Mouse (Mus musculus): ENCODE measurements around the gene Ndufaf1. TPM values are rescaled to one million over a fixed set of nuclear protein-coding genes. Genes with fewer than 3 reads are reported as not detected.

The Ndufaf1 gene
- 43.0 and 46.3 TPM in 2 replicates for polyA plus RNA-seq (2015; fragmentation: Nextera tagmentation; extraction: Ambion mirVana)

DNA sequence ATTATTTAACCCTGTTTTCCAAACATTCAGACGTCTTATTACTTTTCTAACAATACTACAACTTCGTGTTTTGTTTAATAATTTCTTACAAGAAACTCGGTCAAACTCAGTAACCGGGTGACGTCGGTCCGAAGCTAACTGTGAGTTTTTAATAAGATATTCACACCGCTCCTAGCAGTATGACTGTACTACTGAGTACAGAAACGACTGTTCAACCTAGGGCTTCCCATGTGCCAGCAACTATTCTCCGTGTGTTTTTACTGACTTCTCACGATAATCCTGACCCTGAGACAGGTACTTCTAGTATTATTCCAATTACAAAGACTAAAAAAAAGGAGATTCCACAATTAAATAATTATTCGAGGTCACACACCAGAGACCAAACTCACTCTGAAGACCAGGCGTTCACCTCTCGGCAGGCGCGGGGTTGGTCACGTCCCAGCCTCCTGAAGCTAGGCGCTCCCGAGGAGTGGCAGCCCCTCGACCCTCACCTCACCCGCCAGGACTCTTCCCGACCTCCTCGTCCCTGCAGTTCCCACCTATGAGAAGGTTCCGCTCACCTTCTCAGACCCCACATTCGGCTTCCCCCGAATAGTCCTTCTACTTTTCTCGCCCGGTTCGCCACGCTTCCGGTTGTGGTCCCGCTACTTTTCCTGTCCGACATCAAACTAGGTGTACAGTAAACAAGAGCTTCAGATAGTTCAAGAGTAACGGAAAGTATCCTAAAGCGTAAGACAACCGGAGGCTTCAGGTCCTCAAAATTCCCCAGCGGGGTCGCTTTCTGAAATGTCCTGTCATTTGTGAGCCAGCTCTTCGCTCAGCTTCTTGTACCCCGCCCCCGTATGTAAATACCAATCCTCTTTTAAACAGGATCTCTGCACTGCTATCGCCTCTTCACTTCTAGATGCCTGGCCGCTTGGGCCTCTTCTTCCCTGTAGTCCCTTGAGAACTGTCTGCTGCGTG is at the start of gene Ndufaf1:
Gene Ndufaf1 (minus strand): TSS at position 608 of the 963 bp plus-strand sequence.
- Histone ChIP-seq H3K9ac (peak within 1 kb of the TSS; percentile 84), H3K36me3 (peaks cover 14% of the 10 kb centered on the region; the same call in 1 of the 2 replicates), H3K27me3 (replicated peaks) (no peaks in the 10 kb centered on the region), H3K9me3 (no peaks in the 10 kb centered on the region), H3K4me2 (peak within 1 kb of the TSS; percentile 67), H3K4me1 (0 out of 2 replicates have a peak, but pooled peaks cover 3% of the 10 kb centered on the region), H3K4me3 (replicated peaks) (peak within 1 kb of the TSS; percentile 95), H3K27ac (peak within 1 kb of the TSS; percentile 57; the same call in 1 of the 2 replicates)
- ATAC-seq (ENCODE audit: insufficient read depth, low FRiP score, low read depth) = peak; percentile 72
- WGBS = 1% methylated on average over 44 of the region's 44 CpGs

DNA sequence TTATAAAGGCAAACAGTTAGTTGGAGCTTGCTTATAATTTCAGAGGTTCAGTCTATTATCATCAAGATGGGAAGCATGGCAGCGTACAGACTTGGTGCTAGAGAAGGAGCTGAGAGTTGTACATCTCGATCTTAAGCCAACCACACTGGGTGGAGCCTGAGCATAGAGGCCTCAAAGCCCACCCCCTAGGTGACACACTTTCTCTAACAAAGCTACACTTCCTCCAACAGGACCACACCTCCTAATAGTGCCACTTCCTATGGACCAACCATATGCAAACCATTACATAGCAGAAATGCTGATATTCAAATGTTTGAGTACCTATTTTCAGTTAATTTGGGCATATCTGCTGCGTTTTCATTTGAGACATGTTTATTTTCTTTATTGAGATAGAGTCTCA is 47.4 kb upstream of the Ndufaf1 start:
- H3K4me2 ChIP-seq = no peak overlapping the region
- WGBS = 86% methylated on average over 3 of the region's 3 CpGs
- no peak overlapping the region for H3K4me3 ChIP-seq (replicated peaks)
- H3K9me3 ChIP-seq = no peaks in the 10 kb centered on the region
- ATAC-seq (ENCODE audit: insufficient read depth, low FRiP score, low read depth) = no peak
- no peak overlapping the region for H3K9ac ChIP-seq
- H3K27ac ChIP-seq = no peak overlapping the region
- H3K36me3 ChIP-seq = peaks cover 27% of the 10 kb centered on the region
- H3K27me3 ChIP-seq (replicated peaks) = no peaks in the 10 kb centered on the region
- no peaks in the 10 kb centered on the region for H3K4me1 ChIP-seq

DNA sequence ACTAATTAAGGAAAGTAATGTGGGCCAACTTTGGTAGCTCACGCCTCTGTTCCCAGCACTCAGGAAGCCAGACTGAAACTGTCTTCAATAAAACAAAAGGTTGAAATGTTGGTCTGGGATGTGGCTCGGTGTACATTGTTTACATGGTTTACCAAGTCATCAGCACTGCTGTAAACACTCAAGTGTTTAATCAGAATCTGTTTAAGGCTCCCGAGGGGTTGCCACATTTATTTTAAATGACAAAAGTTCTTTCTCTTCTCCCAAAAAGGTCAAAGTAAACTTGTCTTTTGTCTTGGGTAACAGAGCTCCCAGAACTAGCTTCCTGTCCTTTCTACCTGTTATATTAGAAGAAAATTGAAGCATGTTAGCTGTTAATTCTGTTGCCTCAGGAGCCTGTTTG is 45.0 kb upstream of the Ndufaf1 start:
- H3K9me3 ChIP-seq = no peaks in the 10 kb centered on the region
- no peak overlapping the region for H3K27ac ChIP-seq
- no peak overlapping the region for H3K4me3 ChIP-seq (replicated peaks)
- H3K36me3 ChIP-seq = peaks cover 20% of the 10 kb centered on the region
- WGBS = 74% methylated on average over 3 of the region's 3 CpGs
- no peak overlapping the region for H3K4me2 ChIP-seq
- no peak overlapping the region for H3K9ac ChIP-seq
- H3K27me3 ChIP-seq (replicated peaks) = no peaks in the 10 kb centered on the region
- ATAC-seq (ENCODE audit: insufficient read depth, low FRiP score, low read depth) = no peak
- H3K4me1 ChIP-seq = no peaks in the 10 kb centered on the region

DNA sequence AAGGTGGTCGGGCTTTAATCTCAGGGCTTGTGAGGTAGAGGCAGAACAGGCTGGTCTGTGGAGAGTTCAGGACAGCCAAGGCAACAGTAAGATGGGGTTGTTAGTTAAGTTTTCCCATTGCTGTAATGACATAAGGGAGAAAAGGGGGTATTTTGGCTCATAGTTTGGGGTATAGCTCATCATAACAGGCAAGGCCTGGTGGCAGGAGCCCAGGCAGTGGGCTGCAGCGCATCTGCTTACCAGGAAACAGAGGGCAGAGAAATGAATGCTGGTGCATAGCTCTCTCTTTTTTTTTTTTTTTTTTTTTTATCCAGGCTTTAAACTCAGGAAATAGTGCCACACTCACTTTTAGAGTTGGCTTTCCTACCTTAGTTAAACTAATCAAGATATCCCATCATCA is 40.5 kb upstream of the Ndufaf1 start:
- no peak overlapping the region for H3K4me3 ChIP-seq (replicated peaks)
- no peak overlapping the region for H3K4me2 ChIP-seq
- no peaks in the 10 kb centered on the region for H3K9me3 ChIP-seq
- no peaks in the 10 kb centered on the region for H3K4me1 ChIP-seq
- H3K36me3 ChIP-seq = peaks cover 15% of the 10 kb centered on the region
- ATAC-seq (ENCODE audit: insufficient read depth, low FRiP score, low read depth) = no peak
- no peaks in the 10 kb centered on the region for H3K27me3 ChIP-seq (replicated peaks)
- H3K9ac ChIP-seq = no peak overlapping the region
- 91% methylated on average over 2 of the region's 2 CpGs for WGBS
- no peak overlapping the region for H3K27ac ChIP-seq

DNA sequence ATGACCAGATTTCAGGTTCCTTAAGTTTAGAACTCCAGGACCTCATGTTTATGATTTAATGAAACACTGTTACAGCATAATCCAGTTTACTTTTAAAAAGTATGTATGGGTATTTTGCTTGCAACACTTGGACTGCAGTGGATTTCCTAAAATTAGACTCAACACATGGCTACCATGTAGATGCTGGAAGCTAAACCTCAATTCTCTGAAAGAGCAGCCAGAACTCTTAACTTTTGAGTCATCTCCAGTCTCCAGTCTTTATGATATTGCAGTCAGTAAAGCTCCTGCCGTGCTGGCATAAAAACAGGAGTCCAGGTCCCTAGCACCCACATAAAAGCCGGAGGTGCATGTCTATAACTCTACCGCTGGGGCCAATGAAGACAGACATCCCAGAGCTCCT is 37.3 kb upstream of the Ndufaf1 start:
- H3K4me2 ChIP-seq = no peak overlapping the region
- no peaks in the 10 kb centered on the region for H3K4me1 ChIP-seq
- no peak for ATAC-seq (ENCODE audit: insufficient read depth, low FRiP score, low read depth)
- no peak overlapping the region for H3K4me3 ChIP-seq (replicated peaks)
- H3K27ac ChIP-seq = no peak overlapping the region
- no peak overlapping the region for H3K9ac ChIP-seq
- no peaks in the 10 kb centered on the region for H3K36me3 ChIP-seq
- WGBS = 94% methylated on average over 3 of the region's 3 CpGs
- no peaks in the 10 kb centered on the region for H3K9me3 ChIP-seq
- no peaks in the 10 kb centered on the region for H3K27me3 ChIP-seq (replicated peaks)

DNA sequence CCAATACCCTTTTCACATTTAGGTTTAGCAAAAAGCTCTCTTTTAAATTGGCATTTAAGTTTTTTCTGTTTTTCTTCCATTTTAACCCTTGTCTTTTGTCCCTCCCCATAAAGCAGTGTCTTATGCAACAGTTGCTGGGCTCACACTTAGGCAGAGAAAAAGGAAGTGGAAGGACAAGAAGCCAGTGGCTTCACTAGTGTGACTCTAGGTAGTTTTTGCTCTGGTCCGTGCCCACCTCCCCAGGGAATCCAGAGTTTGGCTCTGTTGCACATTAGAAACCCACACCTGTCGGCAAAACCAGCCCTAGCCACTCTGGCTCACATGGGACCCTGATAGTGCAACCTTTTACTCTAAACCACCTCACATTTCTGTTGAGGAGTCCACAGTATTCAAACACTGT is 35.8 kb upstream of the Ndufaf1 start:
- 81% methylated on average over 2 of the region's 2 CpGs for WGBS
- Histone ChIP-seq H3K4me1 (no peaks in the 10 kb centered on the region), H3K4me3 (replicated peaks) (no peak overlapping the region), H3K27me3 (replicated peaks) (no peaks in the 10 kb centered on the region), H3K36me3 (0 out of 2 replicates have a peak, but pooled peaks cover 9% of the 10 kb centered on the region), H3K9me3 (no peaks in the 10 kb centered on the region), H3K27ac (no peak overlapping the region), H3K9ac (no peak overlapping the region), H3K4me2 (no peak overlapping the region)
- ATAC-seq (ENCODE audit: insufficient read depth, low FRiP score, low read depth) = no peak

DNA sequence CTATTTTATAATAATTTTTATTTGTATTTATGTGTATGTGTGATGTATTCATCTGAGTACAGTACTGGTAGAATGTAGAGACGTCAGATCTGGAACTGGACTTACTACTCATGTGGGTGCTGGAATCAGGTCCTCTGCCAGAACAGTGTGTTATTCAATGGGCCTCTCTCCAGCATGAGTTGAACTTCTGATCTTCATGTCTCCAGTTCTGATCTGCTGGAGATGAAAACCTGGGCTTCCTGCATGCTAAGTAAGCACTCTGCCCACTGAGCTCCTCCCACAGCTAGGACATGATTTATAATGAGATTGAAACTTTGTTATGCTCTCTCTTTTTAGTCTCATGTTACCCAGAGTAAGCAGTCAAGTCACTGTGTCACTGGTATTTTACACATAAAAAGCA is 33.5 kb upstream of the Ndufaf1 start:
- H3K9me3 ChIP-seq = no peaks in the 10 kb centered on the region
- H3K4me2 ChIP-seq = no peak overlapping the region
- no peaks in the 10 kb centered on the region for H3K4me1 ChIP-seq
- no peak overlapping the region for H3K27ac ChIP-seq
- no peak for ATAC-seq (ENCODE audit: insufficient read depth, low FRiP score, low read depth)
- H3K27me3 ChIP-seq (replicated peaks) = no peaks in the 10 kb centered on the region
- WGBS = 69% methylated on average over 1 of the region's 1 CpGs
- H3K36me3 ChIP-seq = peaks cover 15% of the 10 kb centered on the region; the same call in 1 of the 2 replicates
- no peak overlapping the region for H3K9ac ChIP-seq
- H3K4me3 ChIP-seq (replicated peaks) = no peak overlapping the region

DNA sequence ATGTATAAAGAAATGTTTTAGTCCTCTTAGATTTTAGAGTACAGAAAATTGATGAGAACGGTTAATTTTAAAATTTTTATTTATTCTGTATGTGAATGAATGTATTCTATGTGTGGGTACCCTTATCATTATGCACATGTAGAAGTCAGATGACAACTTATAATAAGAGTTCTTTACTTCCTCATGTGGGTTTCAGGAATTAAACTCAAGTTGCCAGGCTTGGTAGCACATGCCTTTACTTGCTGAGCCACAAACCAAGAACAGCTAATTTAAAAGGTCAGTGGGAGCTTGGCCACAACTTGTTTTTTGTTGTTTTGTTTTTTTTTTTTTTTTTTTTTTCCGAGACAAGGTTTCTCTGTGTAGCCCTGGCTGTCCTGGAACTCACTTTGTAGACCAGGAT is 32.2 kb upstream of the Ndufaf1 start:
- no peak overlapping the region for H3K27ac ChIP-seq
- H3K27me3 ChIP-seq (replicated peaks) = no peaks in the 10 kb centered on the region
- H3K4me2 ChIP-seq = no peak overlapping the region
- 87% methylated on average over 2 of the region's 2 CpGs for WGBS
- no peak overlapping the region for H3K9ac ChIP-seq
- peaks cover 15% of the 10 kb centered on the region; the same call in 1 of the 2 replicates for H3K36me3 ChIP-seq
- H3K4me1 ChIP-seq = no peaks in the 10 kb centered on the region
- no peak for ATAC-seq (ENCODE audit: insufficient read depth, low FRiP score, low read depth)
- no peaks in the 10 kb centered on the region for H3K9me3 ChIP-seq
- no peak overlapping the region for H3K4me3 ChIP-seq (replicated peaks)

DNA sequence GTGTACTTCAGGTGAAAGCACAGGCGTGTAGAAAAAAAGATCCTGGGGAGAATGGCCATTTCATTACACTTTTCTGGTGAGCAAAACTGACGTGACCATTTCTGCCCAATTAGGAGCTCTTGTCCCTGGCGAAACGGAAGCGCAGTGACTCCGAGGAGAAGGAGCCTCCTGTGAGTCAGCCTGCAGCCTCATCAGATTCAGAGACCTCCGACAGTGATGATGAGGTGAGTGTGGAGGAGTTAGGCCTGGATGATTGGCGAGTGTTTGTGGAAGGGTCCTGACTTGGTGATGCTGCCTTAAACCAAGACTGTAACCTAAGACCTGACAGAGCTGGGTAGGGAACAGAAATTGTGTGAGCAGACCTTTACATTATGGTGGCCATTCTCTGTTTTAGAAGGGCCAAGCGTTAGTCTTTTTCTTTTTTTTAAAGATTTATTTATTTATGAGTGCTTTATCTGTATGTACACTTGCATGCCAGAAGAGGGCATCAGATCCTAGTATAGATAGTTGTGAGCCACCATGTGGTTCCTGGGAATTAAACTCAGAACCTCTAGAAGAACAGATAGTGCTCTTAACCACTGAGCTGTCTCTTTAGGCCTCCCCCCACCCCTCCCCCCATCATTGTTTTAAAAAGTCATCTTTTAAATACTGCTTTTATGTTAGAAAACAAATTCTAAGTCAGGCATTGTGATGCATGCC is 29.5 kb upstream of the Ndufaf1 start:
- H3K27ac ChIP-seq = no peak overlapping the region
- 75% methylated on average over 9 of the region's 9 CpGs for WGBS
- H3K9ac ChIP-seq = no peak overlapping the region
- no peak overlapping the region for H3K4me2 ChIP-seq
- peaks cover 15% of the 10 kb centered on the region; the same call in 1 of the 2 replicates for H3K36me3 ChIP-seq
- H3K27me3 ChIP-seq (replicated peaks) = no peaks in the 10 kb centered on the region
- ATAC-seq (ENCODE audit: insufficient read depth, low FRiP score, low read depth) = no peak
- no peaks in the 10 kb centered on the region for H3K9me3 ChIP-seq
- no peak overlapping the region for H3K4me3 ChIP-seq (replicated peaks)
- no peaks in the 10 kb centered on the region for H3K4me1 ChIP-seq

DNA sequence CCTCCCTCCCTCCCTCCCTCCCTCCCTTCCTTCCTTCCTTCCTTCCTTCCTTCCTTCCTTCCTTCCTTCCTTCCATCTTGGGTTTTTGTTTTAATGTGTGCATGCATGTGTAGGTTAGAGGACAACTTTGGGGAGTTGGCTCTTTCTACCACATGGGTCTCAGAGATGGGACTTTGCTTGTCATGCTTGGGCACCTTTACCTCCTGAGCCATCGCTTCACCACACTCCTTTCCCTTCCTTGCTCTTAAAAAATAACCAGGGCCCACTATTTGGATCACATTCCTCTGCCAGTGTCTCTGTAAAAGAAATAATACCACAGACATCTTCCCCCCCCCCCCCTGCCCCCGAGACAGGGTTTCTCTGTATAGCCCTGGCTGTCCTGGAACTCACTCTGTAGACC is 21.1 kb upstream of the Ndufaf1 start:
- no peak overlapping the region for H3K4me2 ChIP-seq
- no peaks in the 10 kb centered on the region for H3K27me3 ChIP-seq (replicated peaks)
- no peaks in the 10 kb centered on the region for H3K9me3 ChIP-seq
- H3K9ac ChIP-seq = no peak overlapping the region
- H3K36me3 ChIP-seq = peaks cover 4% of the 10 kb centered on the region; the same call in 1 of the 2 replicates
- H3K4me1 ChIP-seq = no peaks in the 10 kb centered on the region
- H3K27ac ChIP-seq = no peak overlapping the region
- no peak for ATAC-seq (ENCODE audit: insufficient read depth, low FRiP score, low read depth)
- 85% methylated on average over 2 of the region's 2 CpGs for WGBS
- H3K4me3 ChIP-seq (replicated peaks) = no peak overlapping the region

DNA sequence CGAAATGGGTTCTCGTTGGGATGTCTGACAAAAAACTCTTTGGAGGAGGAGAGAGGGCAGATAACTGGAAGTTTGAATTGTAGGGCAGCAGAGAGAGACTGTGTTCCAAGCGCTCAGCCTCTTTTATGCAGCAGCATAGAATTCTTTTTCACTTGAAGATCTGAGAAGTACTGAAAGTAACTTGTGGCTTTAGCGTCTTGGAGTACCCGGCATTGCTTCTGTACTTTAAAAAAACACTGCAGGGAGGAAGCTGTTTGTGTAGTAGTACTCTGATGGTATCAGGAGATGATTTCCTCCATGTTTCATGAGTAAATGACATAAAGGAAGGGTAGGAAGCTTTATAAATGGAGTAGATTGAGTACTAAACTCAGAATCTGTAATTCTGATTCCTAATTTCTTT is 13.2 kb upstream of the Ndufaf1 start:
- H3K27me3 ChIP-seq (replicated peaks) = no peaks in the 10 kb centered on the region
- ATAC-seq (ENCODE audit: insufficient read depth, low FRiP score, low read depth) = no peak
- peak overlapping the region; percentile 79; the same call in 1 of the 2 replicates for H3K9ac ChIP-seq
- 0 out of 2 replicates have a peak, but pooled peaks cover 4% of the 10 kb centered on the region for H3K4me1 ChIP-seq
- no peaks in the 10 kb centered on the region for H3K36me3 ChIP-seq
- H3K4me2 ChIP-seq = peak overlapping the region; percentile 83
- WGBS = 3% methylated on average over 5 of the region's 5 CpGs
- H3K9me3 ChIP-seq = no peaks in the 10 kb centered on the region
- H3K27ac ChIP-seq = 0 out of 2 replicates have a peak overlapping the region, but pooled peaks have one; percentile 49
- H3K4me3 ChIP-seq (replicated peaks) = peak overlapping the region; percentile 72

Data from stomach, embryonic 15.5 days (tissue).